In the genomic region with DNA sequence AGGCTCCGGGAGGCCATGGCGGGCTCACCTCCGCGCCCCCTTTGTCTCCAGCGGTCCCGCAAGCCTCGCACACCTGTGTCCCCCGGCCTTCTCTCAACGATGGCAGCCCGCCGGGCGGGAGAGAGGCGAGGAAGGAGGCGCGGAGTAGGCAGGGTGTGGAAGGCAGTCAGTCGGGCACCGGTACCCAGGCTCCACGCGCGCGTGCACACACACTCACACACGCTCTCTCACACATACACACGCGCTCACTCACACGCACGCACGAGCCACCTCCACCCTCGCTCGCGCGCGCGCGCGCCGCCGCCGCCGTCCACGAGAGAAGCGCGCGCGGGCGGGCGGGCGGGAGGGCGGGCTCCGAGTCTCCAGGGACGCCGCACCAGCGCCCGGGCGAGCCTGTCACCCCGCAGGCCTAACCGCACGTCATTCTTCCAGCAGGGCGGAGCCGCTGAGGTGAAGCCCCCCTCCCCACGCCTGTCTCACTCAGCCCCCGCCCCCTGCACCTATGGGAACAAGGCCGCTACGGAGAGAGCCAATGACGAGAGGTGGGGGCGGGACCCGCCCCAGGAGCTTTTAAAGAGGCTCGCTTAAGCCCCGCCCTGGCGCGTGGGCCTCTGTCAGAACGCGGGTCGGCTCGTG, we compare ENCODE assay signal across 8 mouse cellular contexts. TPM values are rescaled to one million over a fixed set of nuclear protein-coding genes. Genes with fewer than 3 reads are reported as not detected.
DNase-seq lines count a peak whose midpoint lies in the region; ATAC-seq lines count a peak whose summit lies in the region.

A gene (minus strand): TSS at position 357 of the 636 bp plus-strand sequence.

- no peaks in the 10 kb centered on the region for H3K36me3 ChIP-seq in megakaryocyte, embryonic 14.5 days (replicated peaks; ENCODE audit: low read length)

- ATAC-seq in inflammation-experienced regulatory T-cells, adult 6 months = peak; percentile 94

- DNase-seq in adrenal gland, adult (ENCODE audit: inconsistent age in 2 of 2, low spot score in 1 of 2) = peak; percentile 94 to 97
- DNase-seq in embryo, embryonic 10 days (ENCODE audit: low spot score) = peak; percentile 87
- DNase-seq in gastrocnemius, postnatal 25 days = peak; percentile 80
- peak; percentile 77 to 93 for DNase-seq in left cerebral cortex, adult 9 months (ENCODE audit: low spot score in 2 of 2)
- DNase-seq in right cerebral cortex, postnatal 10 days (ENCODE audit: low spot score in 2 of 2) = peak; percentile 96 to 97
- DNase-seq in urinary bladder, postnatal 14 days (ENCODE audit: low spot score) = peak; percentile 81

- H3K4me1 ChIP-seq in megakaryocyte, embryonic 14.5 days = peaks cover 15% of the 10 kb centered on the region

- peak within 1 kb of the TSS; percentile 97 for H3K4me3 ChIP-seq in megakaryocyte, embryonic 14.5 days (replicated peaks)

- peaks cover 18% of the 10 kb centered on the region for H3K27me3 ChIP-seq in megakaryocyte, embryonic 14.5 days (replicated peaks)

- no peaks in the 10 kb centered on the region for H3K9me3 ChIP-seq in megakaryocyte, embryonic 14.5 days

RNA-seq across cellular contexts. Expression of the gene that starts here (rescaled TPM):
- total RNA-seq in gastrocnemius, postnatal 25 days (2021) = under 1 TPM in 1 of 2 experiments, not detected in 1; 0.11 TPM
- polyA plus RNA-seq in inflammation-experienced regulatory T-cells, adult 6 months (2017; shearing (Covaris generic)) = 1 to 10 TPM; 2.1 to 3.8 (median 2.9) TPM
- not detected in 2 replicates for polyA plus RNA-seq in megakaryocyte, embryonic 14.5 days (2012; ENCODE audit: insufficient read depth, low replicate concordance)

Comparison
In these comparisons a context has a peak if more than half of its experiments do, and no peak if none do; other contexts are left out.
1. Peak in every context shown above with its lines: DNase-seq, ATAC-seq and H3K4me3 ChIP-seq.
2. Peak in DNase-seq in gastrocnemius, postnatal 25 days; RNA of the gene not detected or under 1 TPM.